In the genomic region with DNA sequence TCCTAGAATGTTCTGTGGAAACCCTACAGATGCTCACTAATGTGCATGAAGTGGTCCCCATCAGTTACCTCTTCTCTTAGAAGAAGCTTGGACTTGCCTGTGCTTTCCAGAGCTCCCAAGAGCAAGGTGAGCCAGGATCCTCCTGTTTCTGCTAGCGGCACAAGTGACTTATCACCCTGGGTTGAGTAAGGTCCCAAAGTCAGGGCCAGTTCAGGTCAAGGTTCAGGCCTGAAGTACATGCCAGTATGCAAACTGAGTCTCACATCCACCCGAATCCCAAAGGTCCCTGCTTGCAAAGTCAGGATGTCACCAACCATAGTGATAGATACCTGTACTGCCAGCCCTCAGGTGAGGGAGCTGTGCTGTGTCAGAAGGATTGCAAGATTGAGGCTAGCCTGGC, we compare ENCODE assay signal across 30 mouse cellular contexts.
"Had no signal": no experiment of that assay in that cellular context is flagged by ENCODE, and none has a peak within 500 bp of the region (broad histone marks: within the 10 kb centered on the region; RNA-seq: fewer than 3 reads in every experiment).

No protein-coding gene starts in this region.

- H3K27me3 ChIP-seq: hindbrain, embryonic 12.5 days; hindbrain, embryonic 13.5 days; hindbrain, embryonic 15.5 days; intestine, embryonic 15.5 days had no signal

- H3K4me3 ChIP-seq: heart, embryonic 10.5 days; heart, embryonic 12.5 days; heart, embryonic 13.5 days; heart, embryonic 15.5 days; hindbrain, embryonic 10.5 days; hindbrain, embryonic 12.5 days; hindbrain, embryonic 13.5 days; hindbrain, embryonic 15.5 days; intestine, embryonic 15.5 days; kidney, embryonic 15.5 days; layer of hippocampus, adult 2 months had no signal

- H3K36me3 ChIP-seq: heart, embryonic 10.5 days; heart, embryonic 12.5 days; heart, embryonic 13.5 days; heart, embryonic 15.5 days; hindbrain, embryonic 10.5 days; hindbrain, embryonic 12.5 days; hindbrain, embryonic 13.5 days; hindbrain, embryonic 15.5 days; intestine, embryonic 15.5 days; kidney, embryonic 15.5 days had no signal

- H3K9ac ChIP-seq: heart, embryonic 12.5 days; heart, embryonic 13.5 days; heart, embryonic 15.5 days; hindbrain, embryonic 12.5 days; hindbrain, embryonic 13.5 days; hindbrain, embryonic 14.5 days; hindbrain, embryonic 15.5 days; intestine, embryonic 15.5 days; kidney, embryonic 15.5 days had no signal

- H3K27ac ChIP-seq: heart, embryonic 10.5 days; heart, embryonic 13.5 days; heart, embryonic 15.5 days; hindbrain, embryonic 10.5 days; hindbrain, embryonic 12.5 days; hindbrain, embryonic 13.5 days; hindbrain, embryonic 14.5 days; hindbrain, embryonic 15.5 days; hindbrain, postnatal 0 days; intestine, embryonic 15.5 days; kidney, embryonic 15.5 days; kidney, postnatal 0 days; layer of hippocampus, adult 2 months had no signal

- DNase-seq: heart, postnatal 10 days; heart, postnatal 14 days; heart, postnatal 36 days; heart, postnatal 4 days; kidney, adult 11 months; kidney, adult 18-20 months; kidney, adult 2 months; kidney, adult 8-10 months; kidney, adult 9 months; kidney, postnatal 10 days; kidney, postnatal 14 days; kidney, postnatal 25 days; kidney, postnatal 36 days; kidney, postnatal 4 days; layer of hippocampus, adult 9-11 months; layer of hippocampus, postnatal 36 days had no signal
